Mouse (Mus musculus): ENCODE measurements around the gene Izumo1r.

The Izumo1r gene

DNA sequence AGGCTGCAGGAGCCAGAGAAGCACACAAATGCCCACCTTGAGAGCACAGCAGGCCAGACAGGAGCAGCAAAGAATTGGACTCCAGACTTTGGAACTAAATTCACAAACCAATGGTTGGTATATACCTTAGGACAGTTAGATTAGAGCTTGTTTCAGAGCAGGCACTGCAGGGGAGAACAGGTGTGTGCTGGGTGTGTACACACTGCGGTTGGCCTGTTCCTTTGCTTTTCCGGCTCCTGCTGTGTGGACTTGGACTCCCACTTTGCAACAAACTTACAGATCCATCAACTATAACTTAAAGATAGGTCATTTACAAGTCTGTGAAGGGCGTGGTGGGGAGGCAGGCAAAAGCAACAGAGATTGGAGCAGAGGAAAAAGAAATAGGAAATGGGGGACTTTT is 45.0 kb downstream of the Izumo1r start:
- no peak for TF ChIP-seq GATA4 (IDR thresholded peaks at IDR 0.05; ENCODE audit: insufficient replicate concordance, low read length)

DNA sequence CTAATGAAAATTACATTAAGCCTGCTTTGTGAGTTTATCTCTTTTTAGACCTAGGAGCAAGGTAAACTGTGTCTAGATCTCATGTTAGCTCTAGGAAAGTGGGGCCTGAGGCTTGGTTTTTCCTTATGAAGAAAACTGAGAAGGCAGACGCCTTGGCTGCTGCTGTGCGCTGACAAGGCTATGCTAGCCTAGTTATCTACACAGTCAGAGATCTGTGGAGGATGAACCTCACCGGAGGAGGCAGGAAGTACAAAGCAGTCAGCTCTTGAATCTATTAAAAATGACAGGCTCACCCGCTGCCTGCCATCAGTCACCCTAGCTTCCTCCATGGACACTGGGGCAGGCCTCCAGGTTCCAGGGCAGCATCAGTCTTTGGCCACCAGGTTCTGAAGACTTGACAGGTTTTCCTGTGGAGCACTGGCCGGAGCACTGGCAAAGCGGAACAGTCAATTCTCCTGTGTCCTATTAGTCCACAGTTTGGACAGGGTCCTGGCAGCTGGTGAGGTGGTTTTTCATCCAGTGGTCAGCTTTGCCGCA is 45.5 kb downstream of the Izumo1r start:
- TF ChIP-seq GATA4 (IDR thresholded peaks at IDR 0.05; ENCODE audit: insufficient replicate concordance, low read length) = no peak

DNA sequence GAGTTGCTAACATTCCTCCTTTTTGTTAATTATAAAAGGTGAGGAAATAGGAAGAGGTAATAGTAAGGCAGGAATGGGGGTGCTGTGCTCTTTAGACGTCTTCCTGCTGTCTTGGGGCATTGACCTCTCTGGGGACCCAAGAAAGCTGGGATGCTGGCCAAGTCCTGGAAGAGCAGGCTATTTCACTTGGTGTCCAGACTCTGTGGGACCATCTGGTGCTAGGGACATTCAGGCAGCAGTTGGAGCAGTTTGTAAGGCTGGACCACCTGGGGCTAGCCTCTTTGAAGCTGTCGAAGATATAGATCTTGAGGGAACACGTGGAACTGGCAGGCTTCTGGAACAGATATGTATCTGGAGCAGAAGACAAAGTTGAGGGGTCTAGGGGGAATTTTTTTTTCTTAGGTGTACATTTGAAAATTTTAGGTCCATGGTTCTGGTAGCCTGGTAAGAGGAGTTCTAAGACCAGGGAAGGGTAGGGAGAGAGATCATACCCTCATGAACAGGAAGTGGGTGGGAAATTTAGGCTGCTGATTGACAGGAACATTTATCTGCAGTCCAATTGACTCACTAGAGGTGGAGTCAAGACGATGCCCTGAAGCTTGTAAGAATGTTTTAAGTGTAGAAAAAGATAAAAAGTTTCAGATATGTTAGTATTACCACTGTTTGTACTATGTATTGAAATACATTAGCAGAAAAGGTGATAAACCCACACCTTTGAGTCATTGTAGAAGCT is 46.7 kb downstream of the Izumo1r start:
- no peak for TF ChIP-seq GATA4 (IDR thresholded peaks at IDR 0.05; ENCODE audit: insufficient replicate concordance, low read length)

DNA sequence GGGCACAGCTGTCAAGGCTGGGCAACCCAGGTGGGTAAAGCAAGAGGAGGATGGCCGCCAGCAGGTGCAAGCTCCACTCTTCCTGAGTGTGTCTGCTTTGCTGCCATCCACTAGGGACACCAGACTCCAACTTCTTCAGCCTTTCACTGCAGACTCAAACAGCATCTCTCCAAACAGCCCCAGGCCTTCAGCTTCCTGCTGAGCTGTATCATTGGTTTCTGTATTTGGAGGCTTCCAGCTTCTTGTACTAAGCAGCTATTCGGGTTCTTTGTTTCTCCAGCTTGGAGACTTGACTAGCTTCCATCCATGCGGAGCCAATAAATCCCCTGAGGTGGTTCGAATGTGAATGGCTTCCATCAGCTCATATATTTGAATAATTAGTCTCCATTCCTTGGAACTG is 49.2 kb downstream of the Izumo1r start:
- no peak for TF ChIP-seq GATA4 (IDR thresholded peaks at IDR 0.05; ENCODE audit: insufficient replicate concordance, low read length)

DNA sequence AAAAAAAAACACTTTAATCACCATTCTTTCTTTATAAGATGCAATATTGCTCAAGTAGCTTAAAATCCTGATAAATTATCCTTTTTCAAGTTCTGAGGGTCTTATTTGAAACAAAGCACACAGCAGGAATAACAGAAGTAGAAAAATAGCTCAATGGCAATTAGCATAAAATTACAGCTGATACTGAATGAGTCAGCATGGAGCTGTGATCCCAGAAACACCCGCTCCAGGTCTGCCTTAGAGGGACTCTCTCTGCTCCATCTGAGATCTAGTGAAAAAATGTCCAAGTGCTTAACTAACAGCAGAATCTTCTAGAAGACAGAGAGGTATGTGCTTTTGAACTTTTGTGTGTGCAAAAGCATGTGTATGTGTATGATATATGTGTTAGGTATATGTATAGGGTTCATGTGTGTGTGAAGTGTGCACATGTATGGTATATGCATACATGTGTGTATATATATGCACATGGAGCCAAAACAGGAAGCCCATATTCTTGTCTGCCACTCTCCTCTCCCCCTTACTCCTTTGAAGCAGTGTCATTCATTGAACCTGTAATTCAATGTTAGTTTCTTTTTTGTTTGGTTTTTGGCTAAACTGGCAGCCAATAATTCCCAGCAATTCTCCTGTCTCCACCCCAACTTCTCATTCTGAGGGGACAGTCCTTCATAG is 55.3 kb downstream of the Izumo1r start:
- TF ChIP-seq GATA4 (IDR thresholded peaks at IDR 0.05; ENCODE audit: insufficient replicate concordance, low read length) = no peak

DNA sequence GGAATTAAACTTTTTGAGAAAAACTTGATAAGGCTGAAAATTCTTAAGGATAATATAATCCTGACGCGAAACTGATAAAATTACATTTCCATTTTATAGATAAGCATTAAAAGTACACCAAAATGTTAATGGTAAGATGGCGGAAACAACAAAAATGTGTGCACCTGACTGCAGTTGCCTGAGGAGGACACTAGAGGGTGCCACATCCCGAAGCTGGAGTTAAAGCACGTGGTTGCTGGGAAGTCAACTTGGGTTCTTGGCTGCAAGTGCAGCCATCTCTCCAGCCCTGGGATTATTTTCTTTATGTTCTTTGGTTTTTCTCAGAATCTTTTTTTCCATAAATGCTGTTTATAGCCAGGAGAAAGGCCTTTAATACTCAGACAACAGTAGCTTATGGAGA is 57.3 kb downstream of the Izumo1r start:
- no peak for TF ChIP-seq GATA4 (IDR thresholded peaks at IDR 0.05; ENCODE audit: insufficient replicate concordance, low read length)

DNA sequence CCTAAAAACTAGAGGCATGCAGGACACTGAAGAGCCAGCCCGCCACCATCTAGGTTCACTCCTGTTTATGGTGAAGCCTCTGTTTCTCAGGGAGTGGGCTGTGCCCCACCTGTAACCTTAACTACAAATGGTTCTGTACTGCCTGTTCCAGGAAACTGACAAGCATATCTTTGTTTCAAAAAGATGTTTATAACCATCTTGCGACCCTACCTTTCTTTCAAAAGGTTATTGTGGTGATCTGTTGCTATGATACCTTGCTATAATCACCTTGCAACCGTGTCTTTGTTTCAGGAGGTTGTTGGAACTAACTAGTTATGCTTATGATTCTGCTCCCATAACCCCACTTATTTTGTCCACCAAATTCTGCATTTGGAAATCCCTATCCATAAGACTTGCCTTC is 59.8 kb downstream of the Izumo1r start:
- TF ChIP-seq GATA4 (IDR thresholded peaks at IDR 0.05; ENCODE audit: insufficient replicate concordance, low read length) = no peak

DNA sequence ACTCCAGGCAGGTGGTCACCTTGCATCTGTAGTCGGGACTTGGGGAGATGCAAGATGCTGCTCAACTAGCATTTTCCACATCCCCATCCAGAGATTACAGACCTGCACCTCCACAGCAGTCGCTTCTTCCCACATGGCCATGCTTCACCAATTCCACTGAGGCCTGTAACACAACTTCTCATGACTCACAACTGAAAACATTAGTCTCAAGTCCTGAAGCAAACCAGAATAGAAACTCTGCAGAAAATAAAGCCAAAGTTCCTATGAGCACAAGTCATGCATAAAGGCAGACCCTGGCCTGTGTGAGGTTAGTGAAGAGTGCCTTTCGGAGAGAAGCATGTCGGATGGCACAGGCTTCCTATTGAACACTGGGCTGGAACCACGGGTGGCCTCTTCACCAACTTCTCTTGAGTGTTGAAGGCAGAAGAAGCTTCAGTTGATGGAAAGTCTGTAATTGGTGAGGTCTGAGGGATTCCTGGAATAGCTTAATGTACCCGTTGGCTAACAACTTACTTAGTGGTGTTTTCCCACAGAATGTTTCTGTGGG is 60.4 kb downstream of the Izumo1r start:
- no peak for TF ChIP-seq GATA4 (IDR thresholded peaks at IDR 0.05; ENCODE audit: insufficient replicate concordance, low read length)

DNA sequence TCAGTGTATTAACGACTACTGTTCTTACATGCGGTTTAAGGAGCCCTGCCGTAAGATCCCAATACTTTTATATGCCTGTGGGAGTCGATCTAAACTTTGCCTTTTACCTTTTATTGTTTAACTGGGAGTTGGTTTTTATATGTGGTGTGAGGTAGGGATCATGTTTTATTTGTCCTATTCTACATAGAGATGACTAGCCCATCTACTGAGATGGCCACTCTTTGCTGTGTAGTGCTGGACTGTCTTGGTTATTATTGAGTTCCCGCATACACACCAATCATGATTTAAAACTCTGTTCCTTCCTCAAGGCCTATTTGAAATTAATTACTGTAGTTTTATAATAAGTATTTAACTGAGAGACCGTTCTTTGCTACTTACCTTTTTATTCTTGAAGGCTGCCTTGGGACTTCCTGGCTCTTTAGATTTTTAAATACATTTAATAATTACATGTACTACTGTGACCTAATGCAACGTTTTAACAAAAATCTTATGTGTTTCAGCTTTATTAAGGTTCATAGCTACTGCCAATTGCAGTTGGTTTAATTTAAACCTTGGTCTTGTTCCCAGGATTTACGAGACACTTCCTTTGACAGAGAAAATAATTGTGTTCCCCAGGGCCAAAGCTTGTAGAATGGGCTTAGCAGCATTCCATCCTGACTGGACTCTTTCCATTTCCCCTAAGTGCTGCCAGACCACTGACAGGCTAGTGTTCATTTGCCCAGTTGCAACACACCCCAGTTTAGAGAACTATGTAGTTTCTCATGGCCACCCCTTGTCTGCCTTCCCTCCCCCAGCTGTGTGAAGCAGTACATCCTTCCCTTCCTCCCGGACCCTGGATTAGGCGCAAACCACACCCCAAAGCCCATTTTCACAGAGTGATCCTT is 61.6 kb downstream of the Izumo1r start:
- no peak for TF ChIP-seq GATA4 (IDR thresholded peaks at IDR 0.05; ENCODE audit: insufficient replicate concordance, low read length)

DNA sequence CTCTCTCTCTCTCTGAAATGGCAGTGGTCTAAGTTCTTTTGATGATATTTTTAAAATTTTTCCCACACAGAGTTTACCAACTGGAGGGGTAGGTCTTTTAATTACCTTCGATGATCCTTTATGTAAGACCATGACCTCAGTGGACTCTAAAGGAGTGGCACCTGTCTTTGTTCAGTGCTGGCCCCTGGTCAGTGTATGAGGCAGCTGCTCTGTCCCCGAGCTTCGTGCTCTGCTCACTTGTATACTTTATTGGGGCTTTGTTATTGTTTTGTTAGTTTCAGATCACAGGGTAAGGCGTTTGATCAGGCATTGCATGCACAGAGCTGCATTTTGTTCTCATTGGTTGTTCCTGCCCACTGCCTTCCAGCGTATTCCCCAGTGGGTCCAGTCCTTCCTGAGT is 63.8 kb downstream of the Izumo1r start:
- no peak for TF ChIP-seq GATA4 (IDR thresholded peaks at IDR 0.05; ENCODE audit: insufficient replicate concordance, low read length)

DNA sequence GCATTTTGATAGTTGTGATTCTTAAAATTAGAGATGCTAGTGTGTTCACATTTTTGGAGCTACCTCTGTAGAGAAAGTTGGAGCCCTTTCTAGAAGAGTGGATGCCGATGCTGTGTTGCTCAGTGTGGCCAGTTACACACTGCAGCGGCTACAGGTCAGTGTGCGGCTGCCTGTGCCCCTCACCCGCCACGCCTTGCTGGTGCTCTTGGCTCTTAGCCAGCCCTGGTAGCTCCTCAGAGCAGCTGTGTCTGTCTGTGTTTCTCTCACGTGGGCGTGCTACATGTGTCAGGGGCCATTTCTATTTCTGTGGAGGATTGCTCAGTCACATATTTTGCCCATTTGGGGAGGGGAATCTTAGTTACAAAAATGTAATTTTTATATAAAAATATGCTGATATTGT is 64.2 kb downstream of the Izumo1r start:
- no peak for TF ChIP-seq GATA4 (IDR thresholded peaks at IDR 0.05; ENCODE audit: insufficient replicate concordance, low read length)
